Mouse (Mus musculus) small intestine, adult 2 months (tissue): ENCODE results near the gene Cry2.

Source experiments
- CTCF ChIP-seq: fragments of 200-500 bp; IDR thresholded peaks from 2 replicates; pipeline ENCODE4 v1.5.1; 2012; ENCODE audit warnings: low read depth, mild to moderate bottlenecking, control low read depth, inconsistent platforms, low read length, moderate library complexity, mixed read lengths; ENCODE audit not compliant: insufficient replicate concordance, insufficient read length; ENCODE audit errors: extremely low read depth
- POLR2A ChIP-seq: fragments of 200-500 bp; IDR thresholded peaks from 2 replicates; pipeline ENCODE4 v1.6.1; 2012; ENCODE audit warnings: low read depth, mild to moderate bottlenecking, control low read depth, inconsistent platforms, low read length, moderate library complexity

GRCm38 (mm10) chr2:92388081-92388517, 45.7 kb downstream of the Cry2 start:
- no peak for TF ChIP-seq CTCF
- no peak for TF ChIP-seq POLR2A
